Mouse (Mus musculus) forebrain, embryonic 15.5 days (tissue): Measurements from ENCODE around the gene Elavl1. TPM values are rescaled to one million over a fixed set of nuclear protein-coding genes. Genes with fewer than 3 reads are reported as not detected.
"Not testable (repeated sequence)": the region's sequence is repeated elsewhere in the genome, so short reads cannot be mapped to it uniquely, and the experiment has no call there.

Experiments used
- ATAC-seq: fragments of 200-750 bp; cut with Nextera tagmentation; replicated peaks from 2 replicates; pipeline ENCODE4 v1.8.0; 2017; ENCODE audit warnings: mild to moderate bottlenecking, moderate TSS enrichment, moderate library complexity
- H3K27ac ChIP-seq: fragments of 300-500 bp; sonication (generic); replicated peaks from 2 replicates; pipeline ENCODE4 v1.5.1; 2015; ENCODE audit warnings: mild to moderate bottlenecking, inconsistent platforms
- H3K27me3 ChIP-seq: fragments of 300-500 bp; sonication (generic); 2 replicates; pipeline ENCODE4 v1.6.1; 2015; ENCODE audit warnings: inconsistent platforms
- H3K36me3 ChIP-seq: fragments of 300-500 bp; sonication (generic); 2 replicates; pipeline ENCODE4 v1.6.1; 2015; ENCODE audit warnings: mild to moderate bottlenecking, inconsistent platforms
- H3K4me1 ChIP-seq: fragments of 300-500 bp; sonication (generic); 2 replicates; pipeline ENCODE4 v1.6.1; 2015; ENCODE audit warnings: inconsistent platforms
- H3K4me2 ChIP-seq: fragments of 300-500 bp; sonication (generic); replicated peaks from 2 replicates; pipeline ENCODE4 v1.6.1; 2015; ENCODE audit warnings: mild to moderate bottlenecking, inconsistent platforms
- H3K4me3 ChIP-seq: fragments of 300-500 bp; sonication (generic); 2 replicates; pipeline ENCODE4 v1.5.1; 2015; ENCODE audit warnings: mild to moderate bottlenecking, inconsistent platforms
- H3K9ac ChIP-seq: fragments of 300-500 bp; sonication (generic); replicated peaks from 2 replicates; pipeline ENCODE4 v1.6.1; 2015; ENCODE audit warnings: mild to moderate bottlenecking, inconsistent platforms
- H3K9me3 ChIP-seq: fragments of 300-500 bp; sonication (generic); 2 replicates; pipeline ENCODE4 v1.6.1; 2016; ENCODE audit warnings: inconsistent platforms
- WGBS: fragments of 180-500 bp; shearing (Covaris S2); methylation state at CpG from one replicate; pipeline ENCODE4 v1.1.7; 2015; ENCODE audit warnings: mixed read lengths; 5-methylcytosine and 5-hydroxymethylcytosine counted together
- polyA plus RNA-seq: library from polyadenylated mRNA; unstranded; fragments of >200 nt; fragmentation: Nextera tagmentation; extraction: Ambion mirVana; gene quantifications from 2 replicates; pipeline ENCODE4 v1.2.1, GENCODE M21; 2015

Gene Elavl1
- polyA plus RNA-seq, 1 experiment from 2014 or later: 149 TPM

- Histone ChIP-seq H3K36me3 (peaks cover 69% of the 10 kb centered on the region), H3K9me3 (no peaks in the 10 kb centered on the region), H3K4me2 (no peak overlapping the region), H3K27me3 (no peaks in the 10 kb centered on the region), H3K27ac (no peak overlapping the region), H3K4me3 (no peak overlapping the region), H3K9ac (no peak overlapping the region), H3K4me1 (peaks cover 3% of the 10 kb centered on the region)
- WGBS: 88% methylated on average over 6 of the region's 6 CpGs
- no peak for ATAC-seq
Observed at GRCm38 (mm10) chr8:4269609-4270008, 55.6 kb downstream of the Elavl1 start.

DNA sequence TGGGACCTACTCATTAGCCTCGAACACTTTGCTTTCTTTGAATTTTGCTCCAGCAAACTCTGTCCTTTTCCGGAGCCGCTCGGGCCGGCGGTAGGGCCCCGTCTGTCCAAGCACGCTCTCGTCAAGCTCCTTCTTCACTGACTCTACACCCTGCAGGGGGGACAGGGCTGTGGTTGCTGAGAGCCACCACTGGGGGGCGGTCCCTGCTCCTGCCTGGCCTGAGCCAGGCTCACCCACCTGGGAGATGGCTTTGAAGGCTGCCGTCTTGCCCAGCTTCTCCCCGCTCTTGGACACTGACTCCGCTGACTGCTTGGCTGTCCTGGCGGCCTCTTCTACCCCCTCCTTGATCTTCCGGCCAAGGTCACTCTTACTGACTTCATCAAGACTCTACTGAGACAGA is 57.6 kb downstream of the Elavl1 start:
- Histone ChIP-seq H3K9me3 (no peaks in the 10 kb centered on the region), H3K36me3 (peaks cover 81% of the 10 kb centered on the region), H3K27ac (no peak overlapping the region), H3K27me3 (no peaks in the 10 kb centered on the region), H3K4me1 (no peaks in the 10 kb centered on the region), H3K4me2 (no peak overlapping the region), H3K9ac (no peak overlapping the region), H3K4me3 (no peak overlapping the region)
- ATAC-seq: peak; percentile 55; the same call in 1 of the 2 replicates
- 76% methylated on average over 15 of the region's 15 CpGs for WGBS

DNA sequence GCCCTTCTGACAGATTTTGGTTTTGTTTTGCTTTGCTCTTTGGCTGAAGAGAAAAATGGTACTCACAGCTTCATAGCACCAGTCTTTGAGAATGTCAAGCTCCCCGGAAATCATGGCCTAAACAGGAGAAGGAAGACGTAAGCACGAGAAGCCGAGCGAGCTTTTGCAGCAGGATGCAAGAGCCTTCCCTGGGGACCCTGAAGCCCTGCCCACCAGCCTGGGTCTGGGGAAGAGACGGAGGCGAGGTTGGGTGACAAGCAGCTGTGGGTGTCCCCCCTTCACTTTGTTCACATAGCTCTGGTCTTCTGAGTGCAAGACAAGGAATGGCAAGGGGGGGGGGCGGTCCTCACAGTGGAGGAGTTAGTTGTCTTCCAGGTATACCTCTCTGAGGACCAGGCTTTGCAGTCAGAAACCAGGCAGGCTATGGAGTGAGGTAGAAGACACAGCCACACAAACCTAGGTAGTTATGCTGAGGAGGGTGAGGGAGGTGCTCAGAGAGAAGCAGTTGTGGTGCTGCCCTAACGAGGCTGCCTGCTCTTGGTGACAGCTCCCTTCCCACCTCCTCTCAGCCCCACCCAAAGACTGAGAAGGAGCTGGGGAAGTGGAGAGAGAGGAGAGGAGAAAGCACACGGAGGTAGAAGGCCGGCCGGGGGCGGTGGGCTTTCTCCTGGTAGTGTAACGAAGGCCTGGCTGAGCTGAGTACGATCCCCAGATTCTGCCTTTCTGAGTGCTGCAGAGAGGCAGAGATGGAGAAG is 59.9 kb downstream of the Elavl1 start:
- no peak overlapping the region for H3K4me2 ChIP-seq
- peaks cover 92% of the 10 kb centered on the region for H3K36me3 ChIP-seq
- H3K4me3 ChIP-seq: no peak overlapping the region
- WGBS: 90% methylated on average over 15 of the region's 15 CpGs
- H3K9me3 ChIP-seq: no peaks in the 10 kb centered on the region
- H3K27me3 ChIP-seq: no peaks in the 10 kb centered on the region
- no peak for ATAC-seq
- no peaks in the 10 kb centered on the region for H3K4me1 ChIP-seq
- H3K9ac ChIP-seq: no peak overlapping the region
- no peak overlapping the region for H3K27ac ChIP-seq

DNA sequence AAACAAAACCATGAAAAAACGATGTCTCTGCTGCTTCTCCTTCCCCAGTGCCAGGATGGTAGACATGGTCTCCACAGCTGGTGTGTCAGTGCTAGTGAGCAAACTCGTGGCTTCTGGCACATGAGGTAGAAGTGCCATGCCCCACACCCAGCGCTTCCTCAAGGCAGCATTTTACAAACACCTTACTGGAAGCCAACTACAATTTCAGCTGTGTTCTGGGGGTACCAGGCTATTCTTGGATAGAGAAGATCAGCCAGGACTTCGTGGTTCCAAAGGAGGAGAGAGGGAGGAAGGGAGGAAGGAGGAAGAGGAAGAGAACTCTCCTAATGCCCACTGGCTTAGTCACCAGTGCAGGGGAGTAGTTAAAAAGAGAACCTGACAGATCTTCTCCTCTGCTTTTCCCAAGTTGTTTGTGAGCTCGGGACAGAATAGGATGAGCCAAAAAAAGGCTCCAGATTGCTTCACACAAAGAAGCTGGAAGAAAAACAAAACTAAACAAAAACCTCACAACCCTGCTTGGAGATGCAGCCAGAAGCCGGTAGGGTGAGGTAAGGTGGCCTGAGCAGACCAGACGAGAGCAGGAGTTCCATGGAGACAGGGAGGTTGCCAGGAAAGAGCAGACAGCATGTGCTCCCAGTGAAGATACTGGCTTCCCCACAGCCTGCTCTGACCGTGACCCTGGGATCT is 62.0 kb downstream of the Elavl1 start:
- no peak for ATAC-seq
- WGBS: 90% methylated on average over 8 of the region's 8 CpGs
- H3K4me2 ChIP-seq: no peak overlapping the region
- H3K4me1 ChIP-seq: peaks cover 8% of the 10 kb centered on the region
- no peak overlapping the region for H3K9ac ChIP-seq
- peaks cover 76% of the 10 kb centered on the region for H3K36me3 ChIP-seq
- H3K27ac ChIP-seq: no peak overlapping the region
- H3K9me3 ChIP-seq: no peaks in the 10 kb centered on the region
- H3K4me3 ChIP-seq: no peak overlapping the region
- no peaks in the 10 kb centered on the region for H3K27me3 ChIP-seq

DNA sequence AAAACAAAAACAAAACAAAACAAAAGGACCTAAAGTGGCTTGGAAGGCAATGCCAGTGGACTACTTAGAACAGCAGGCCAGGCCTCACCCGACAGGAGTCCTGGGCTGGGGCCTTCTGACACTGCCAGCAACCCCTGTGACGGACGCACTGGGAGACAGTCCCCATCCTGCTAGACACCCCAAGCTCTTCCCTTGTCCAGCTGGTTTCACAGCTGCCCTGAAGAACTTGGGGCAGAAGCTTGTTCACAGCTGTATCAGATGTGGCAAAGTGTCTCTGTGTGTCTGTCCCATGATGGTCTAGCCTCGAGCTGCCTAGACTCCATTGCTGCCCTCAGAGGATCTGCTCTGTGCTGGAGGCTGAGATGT is 65.4 kb downstream of the Elavl1 start:
- no peak overlapping the region for H3K4me3 ChIP-seq
- no peak overlapping the region for H3K9ac ChIP-seq

GRCm38 (mm10) chr8:4259125-4259804 is 65.9 kb downstream of the Elavl1 start, which contains the start of gene Ctxn1:
Gene Ctxn1, minus strand, starts transcription at chr8:4259274.
- peaks cover 62% of the 10 kb centered on the region for H3K36me3 ChIP-seq
- no peaks in the 10 kb centered on the region for H3K27me3 ChIP-seq
- 5% methylated on average over 27 of the region's 33 CpGs for WGBS
- H3K9me3 ChIP-seq: no peaks in the 10 kb centered on the region
- H3K27ac ChIP-seq: peak within 1 kb of the TSS; percentile 96
- peak within 1 kb of the TSS; percentile 65 for H3K4me2 ChIP-seq
- ATAC-seq: peak; percentile 91
- peaks cover 41% of the 10 kb centered on the region for H3K4me1 ChIP-seq
- peak within 1 kb of the TSS; percentile 92 for H3K9ac ChIP-seq
- H3K4me3 ChIP-seq: peak within 1 kb of the TSS; percentile 63

More for the DNA sequence above, 65.4 kb downstream of the Elavl1 start:
- Histone ChIP-seq H3K27ac (peak overlapping the region; percentile 96), H3K9me3 (no peaks in the 10 kb centered on the region), H3K4me1 (peaks cover 36% of the 10 kb centered on the region), H3K4me2 (no peak overlapping the region), H3K27me3 (no peaks in the 10 kb centered on the region), H3K36me3 (peaks cover 63% of the 10 kb centered on the region)
- WGBS: 84% methylated on average over 4 of the region's 4 CpGs
- no peak for ATAC-seq

GRCm38 (mm10) chr8:4258678-4259077 is 66.5 kb downstream of the Elavl1 start:
- 1% methylated on average over 32 of the region's 32 CpGs for WGBS
- Histone ChIP-seq H3K4me1 (peaks cover 47% of the 10 kb centered on the region), H3K9ac (peak overlapping the region; percentile 92), H3K36me3 (peaks cover 61% of the 10 kb centered on the region), H3K4me2 (peak overlapping the region; percentile 65), H3K27ac (peak overlapping the region; percentile 96), H3K9me3 (no peaks in the 10 kb centered on the region), H3K4me3 (peak overlapping the region; percentile 63), H3K27me3 (no peaks in the 10 kb centered on the region)
- ATAC-seq: peak; percentile 75

- peaks cover 56% of the 10 kb centered on the region for H3K36me3 ChIP-seq
- 2% methylated on average over 35 of the region's 35 CpGs for WGBS
- H3K27ac ChIP-seq: peak overlapping the region; percentile 96
- peaks cover 50% of the 10 kb centered on the region for H3K4me1 ChIP-seq
- H3K4me3 ChIP-seq: peak overlapping the region; percentile 63
- peak; percentile 67 for ATAC-seq
- no peaks in the 10 kb centered on the region for H3K9me3 ChIP-seq
- no peaks in the 10 kb centered on the region for H3K27me3 ChIP-seq
- H3K4me2 ChIP-seq: peak overlapping the region; percentile 65
- peak overlapping the region; percentile 92 for H3K9ac ChIP-seq
Observed at GRCm38 (mm10) chr8:4258233-4258632, 67.0 kb downstream of the Elavl1 start.

- peaks cover 48% of the 10 kb centered on the region for H3K36me3 ChIP-seq
- H3K4me1 ChIP-seq: peaks cover 54% of the 10 kb centered on the region
- peak overlapping the region; percentile 96 for H3K27ac ChIP-seq
- no peak for ATAC-seq
- peak overlapping the region; percentile 92 for H3K9ac ChIP-seq
- no peaks in the 10 kb centered on the region for H3K27me3 ChIP-seq
- H3K9me3 ChIP-seq: no peaks in the 10 kb centered on the region
- peak overlapping the region; percentile 63 for H3K4me3 ChIP-seq
- H3K4me2 ChIP-seq: peak overlapping the region; percentile 65
- WGBS: 55% methylated on average over 4 of the region's 4 CpGs
Observed at GRCm38 (mm10) chr8:4257350-4257749, 67.9 kb downstream of the Elavl1 start.

DNA sequence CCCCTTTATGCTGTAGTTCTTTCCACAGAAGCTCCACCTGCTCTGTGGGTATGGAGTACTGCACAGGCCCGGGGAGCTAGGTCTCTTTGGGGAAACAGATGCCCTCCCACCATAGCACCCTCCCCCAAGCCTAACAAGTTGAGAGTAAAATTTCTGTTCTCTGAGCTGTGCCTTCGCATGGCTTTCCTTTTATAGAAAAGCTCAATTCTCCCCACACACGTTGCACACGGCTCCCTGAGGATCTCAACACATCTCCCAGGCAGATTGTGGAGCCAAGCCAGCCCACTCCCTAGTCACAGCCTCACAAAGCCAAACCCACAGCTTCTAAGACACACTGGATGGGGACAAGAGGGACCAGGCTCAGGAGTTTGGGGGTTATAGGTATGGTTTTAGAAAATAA is 68.3 kb downstream of the Elavl1 start:
- Histone ChIP-seq H3K9ac (peak overlapping the region; percentile 92), H3K27ac (peak overlapping the region; percentile 96), H3K9me3 (no peaks in the 10 kb centered on the region), H3K4me2 (peak overlapping the region; percentile 65), H3K4me1 (peaks cover 57% of the 10 kb centered on the region), H3K27me3 (no peaks in the 10 kb centered on the region), H3K4me3 (peak overlapping the region; percentile 63), H3K36me3 (peaks cover 44% of the 10 kb centered on the region)
- WGBS: 40% methylated on average over 4 of the region's 4 CpGs
- no peak for ATAC-seq

GRCm38 (mm10) chr8:4255471-4255870 is 69.7 kb downstream of the Elavl1 start:
- H3K9ac ChIP-seq, H3K27ac ChIP-seq, H3K9me3 ChIP-seq, H3K4me3 ChIP-seq, H3K27me3 ChIP-seq, ATAC-seq, H3K4me2 ChIP-seq: not testable (repeated sequence)
- Histone ChIP-seq H3K36me3 (peaks cover 30% of the 10 kb centered on the region), H3K4me1 (peaks cover 60% of the 10 kb centered on the region)
- WGBS: 88% methylated on average over 7 of the region's 7 CpGs

GRCm38 (mm10) chr8:4254001-4254400 is 71.2 kb downstream of the Elavl1 start:
- H3K27me3 ChIP-seq: no peaks in the 10 kb centered on the region
- H3K4me3 ChIP-seq: peak overlapping the region; percentile 89
- H3K9ac ChIP-seq: peak overlapping the region; percentile 89; the same call in 1 of the 2 replicates
- H3K27ac ChIP-seq: peak overlapping the region; percentile 95
- 34% methylated on average over 6 of the region's 6 CpGs for WGBS
- H3K4me2 ChIP-seq: peak overlapping the region; percentile 72
- peaks cover 28% of the 10 kb centered on the region for H3K36me3 ChIP-seq
- peaks cover 55% of the 10 kb centered on the region for H3K4me1 ChIP-seq
- no peaks in the 10 kb centered on the region for H3K9me3 ChIP-seq
- no peak for ATAC-seq
